Mouse (Mus musculus) heart, adult 2 months (tissue): ENCODE measurements at regions not wholly inside any gene's neighbourhood (a gene's known extent, or its start where the extent isn't known, plus 50 kb on each side); places are given as distances from the start of the nearest gene placed in this dataset.

Experiments used
- DNase-seq, 2 experiments: peaks; one replicate each; pipeline ENCODE4 v3.0.0; 2021
- H3K27ac ChIP-seq: fragments of 200-600 bp; 2 replicates; pipeline ENCODE4 v1.8.1; 2022
- H3K27me3 ChIP-seq: fragments of 200-500 bp; 2 replicates; pipeline ENCODE4 v1.6.1; 2012; ENCODE audit warnings: mild to moderate bottlenecking, low read length, inconsistent platforms, mixed read lengths; ENCODE audit not compliant: control insufficient read depth, insufficient read depth
- H3K36me3 ChIP-seq: fragments of 200-500 bp; 2 replicates; pipeline ENCODE4 v1.6.1; 2012; ENCODE audit warnings: low read length, inconsistent platforms; ENCODE audit not compliant: control insufficient read depth, insufficient read depth
- H3K4me1 ChIP-seq: fragments of 200-500 bp; 2 replicates; pipeline ENCODE4 v1.6.1; 2011; ENCODE audit warnings: low read length; ENCODE audit not compliant: control insufficient read depth, insufficient read depth
- H3K4me3 ChIP-seq: fragments of 200-600 bp; 2 replicates; pipeline ENCODE4 v1.8.1; 2022
- H3K79me2 ChIP-seq: fragments of 200-500 bp; replicated peaks from 2 replicates; pipeline ENCODE4 v1.6.1; 2012; ENCODE audit warnings: mild to moderate bottlenecking, inconsistent platforms, low read length, moderate library complexity, mixed read lengths; ENCODE audit not compliant: control insufficient read depth, insufficient read depth
- H3K9ac ChIP-seq: fragments of 200-500 bp; 2 replicates; pipeline ENCODE4 v1.6.1; 2012; ENCODE audit warnings: low read depth, mild to moderate bottlenecking, control low read depth, inconsistent platforms, low read length, mixed read lengths
- CTCF ChIP-seq: fragments of 200-600 bp; IDR thresholded peaks from 2 replicates; pipeline ENCODE4 v1.8.1; 2022; ENCODE audit warnings: antibody characterized with exemption, mild to moderate bottlenecking, moderate library complexity
- EP300 ChIP-seq: fragments of 200-500 bp; IDR thresholded peaks from 2 replicates; pipeline ENCODE4 v1.6.1; 2011; ENCODE audit warnings: low read depth, low read length, control low read depth; ENCODE audit not compliant: insufficient read depth
- POLR2A ChIP-seq: fragments of 200-500 bp; IDR thresholded peaks from 2 replicates; pipeline ENCODE4 v1.6.1; 2011; ENCODE audit warnings: mild to moderate bottlenecking, low read depth, low read length, control low read depth; ENCODE audit not compliant: insufficient read depth
- WGBS: fragments of 180-500 bp; shearing (Covaris S2); methylation state at CpG from one replicate; pipeline ENCODE4 v1.1.7; 2018; 5-methylcytosine and 5-hydroxymethylcytosine counted together
- intact Hi-C: fragments of 180-260 bp; cut with DNase I; formaldehyde crosslinking; loops from one replicate; pipeline ENCODE4 v1.15.1; 2025

DNA sequence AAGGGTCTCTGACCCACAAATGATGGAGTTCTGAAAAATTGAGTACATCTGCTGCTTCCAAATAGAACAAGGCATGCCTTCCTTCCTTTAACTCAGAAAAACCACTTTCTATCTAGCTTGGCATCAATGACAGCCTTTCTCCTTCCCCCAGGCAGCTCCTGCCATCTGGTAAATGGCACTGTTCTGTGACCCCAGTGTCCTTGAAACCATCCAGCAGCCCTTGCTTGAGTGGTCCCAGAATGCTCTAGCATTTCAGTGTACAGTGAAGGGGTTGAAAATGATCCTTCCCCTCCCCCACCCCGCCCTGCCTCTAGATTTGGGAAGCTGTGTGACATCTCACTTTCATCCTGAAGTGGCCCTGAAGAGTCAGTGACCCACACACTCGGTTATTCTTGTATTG, 152.3 kb downstream of the Gm9817 start:
- H3K79me2 ChIP-seq = no peaks in the 10 kb centered on the region
- no peak for TF ChIP-seq EP300
- TF ChIP-seq CTCF = no peak
- TF ChIP-seq POLR2A = no peak
- no peak overlapping the region for H3K4me3 ChIP-seq
- intact Hi-C loops = no loop called here
- WGBS = 67% methylated on average over 2 of the region's 2 CpGs
- no peak overlapping the region for H3K9ac ChIP-seq
- no peaks in the 10 kb centered on the region for H3K27me3 ChIP-seq
- H3K36me3 ChIP-seq = no peaks in the 10 kb centered on the region
- H3K27ac ChIP-seq = no peak overlapping the region
- no peak for DNase-seq
- no peaks in the 10 kb centered on the region for H3K4me1 ChIP-seq

DNA sequence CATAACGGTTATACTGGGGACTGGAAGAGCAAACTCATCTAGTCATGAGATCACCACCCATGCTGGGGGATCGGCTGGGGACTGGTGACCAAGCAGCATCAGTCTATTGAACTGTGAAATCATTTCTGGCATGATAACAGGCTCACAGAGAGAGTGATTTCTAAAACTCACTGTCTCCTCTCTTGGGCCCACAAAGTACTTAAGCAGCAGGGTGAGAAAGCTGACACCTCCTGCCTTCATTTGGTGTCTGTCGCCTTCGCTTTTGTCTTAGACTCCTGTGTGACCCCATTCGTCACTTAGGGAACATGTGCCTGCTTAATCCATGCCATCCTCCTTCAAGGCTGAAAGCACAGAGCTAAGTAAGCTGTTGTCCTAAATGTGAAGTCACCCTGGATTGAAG, 154.3 kb upstream of the Mylip start:
- no peaks in the 10 kb centered on the region for H3K4me1 ChIP-seq
- no peaks in the 10 kb centered on the region for H3K79me2 ChIP-seq
- H3K4me3 ChIP-seq = no peak overlapping the region
- H3K9ac ChIP-seq = no peak overlapping the region
- H3K27me3 ChIP-seq = no peaks in the 10 kb centered on the region
- H3K36me3 ChIP-seq = no peaks in the 10 kb centered on the region
- WGBS = 74% methylated on average over 5 of the region's 5 CpGs
- no peak for DNase-seq
- no peak overlapping the region for H3K27ac ChIP-seq
- no peak for TF ChIP-seq EP300
- TF ChIP-seq CTCF = no peak
- no peak for TF ChIP-seq POLR2A
- intact Hi-C loops = no loop called here

DNA sequence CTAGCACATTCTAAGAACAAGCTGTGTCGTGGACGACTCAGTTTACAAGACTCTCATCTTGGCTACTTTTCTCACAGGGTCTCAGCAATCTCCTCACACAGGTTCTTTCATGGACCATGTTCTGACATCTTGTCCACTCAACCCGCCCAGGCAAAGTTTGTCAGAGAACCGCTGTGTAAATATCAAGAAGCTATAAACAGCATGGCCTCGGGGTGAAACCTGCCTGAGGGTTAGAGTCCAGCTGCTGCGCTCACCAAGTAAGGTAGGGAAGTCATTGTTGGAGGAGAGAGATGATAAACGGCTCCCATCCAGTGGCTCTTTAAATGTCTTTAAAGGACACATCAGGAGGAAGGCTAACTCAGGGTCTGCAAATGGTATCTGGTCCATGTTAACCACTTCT, 151.3 kb upstream of the Mylip start:
- H3K4me1 ChIP-seq = no peaks in the 10 kb centered on the region
- intact Hi-C loops = no loop called here

DNA sequence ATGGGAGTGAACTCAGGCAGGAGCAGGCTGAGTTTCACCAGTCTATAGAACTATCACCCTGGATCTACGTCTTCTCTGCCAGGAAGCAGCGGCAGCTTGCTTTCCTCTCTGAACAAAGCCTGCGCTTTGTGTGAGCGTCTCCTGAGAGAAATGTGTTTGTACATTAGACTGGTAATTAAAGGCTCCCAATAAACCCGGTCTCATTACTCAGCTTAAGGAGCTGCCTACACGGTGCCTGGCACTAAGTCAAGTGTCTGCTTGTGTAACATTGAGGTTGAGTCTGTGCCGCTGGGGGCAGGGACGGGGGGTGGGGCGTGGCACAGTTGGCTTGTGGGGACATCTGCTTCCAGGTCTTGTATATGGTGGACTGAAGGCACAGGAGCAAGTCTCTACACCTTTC, 150.4 kb upstream of the Mylip start:
- no peak for TF ChIP-seq CTCF
- no peak for TF ChIP-seq EP300
- TF ChIP-seq POLR2A = no peak
- DNase-seq = peak in 1 of 2 experiments; percentile 19
- Histone ChIP-seq H3K27me3 (no peaks in the 10 kb centered on the region), H3K36me3 (no peaks in the 10 kb centered on the region), H3K27ac (no peak overlapping the region), H3K4me3 (no peak overlapping the region), H3K79me2 (no peaks in the 10 kb centered on the region), H3K4me1 (no peaks in the 10 kb centered on the region), H3K9ac (no peak overlapping the region)
- 66% methylated on average over 9 of the region's 9 CpGs for WGBS
- intact Hi-C loops = no loop called here

More for the DNA sequence above, 151.3 kb upstream of the Mylip start:
- Histone ChIP-seq H3K4me3 (no peak overlapping the region), H3K36me3 (no peaks in the 10 kb centered on the region), H3K9ac (no peak overlapping the region), H3K27me3 (no peaks in the 10 kb centered on the region), H3K79me2 (no peaks in the 10 kb centered on the region), H3K27ac (no peak overlapping the region)
- TF ChIP-seq CTCF = no peak
- no peak for TF ChIP-seq EP300
- TF ChIP-seq POLR2A = no peak
- WGBS = 87% methylated on average over 7 of the region's 7 CpGs
- DNase-seq = no peak

DNA sequence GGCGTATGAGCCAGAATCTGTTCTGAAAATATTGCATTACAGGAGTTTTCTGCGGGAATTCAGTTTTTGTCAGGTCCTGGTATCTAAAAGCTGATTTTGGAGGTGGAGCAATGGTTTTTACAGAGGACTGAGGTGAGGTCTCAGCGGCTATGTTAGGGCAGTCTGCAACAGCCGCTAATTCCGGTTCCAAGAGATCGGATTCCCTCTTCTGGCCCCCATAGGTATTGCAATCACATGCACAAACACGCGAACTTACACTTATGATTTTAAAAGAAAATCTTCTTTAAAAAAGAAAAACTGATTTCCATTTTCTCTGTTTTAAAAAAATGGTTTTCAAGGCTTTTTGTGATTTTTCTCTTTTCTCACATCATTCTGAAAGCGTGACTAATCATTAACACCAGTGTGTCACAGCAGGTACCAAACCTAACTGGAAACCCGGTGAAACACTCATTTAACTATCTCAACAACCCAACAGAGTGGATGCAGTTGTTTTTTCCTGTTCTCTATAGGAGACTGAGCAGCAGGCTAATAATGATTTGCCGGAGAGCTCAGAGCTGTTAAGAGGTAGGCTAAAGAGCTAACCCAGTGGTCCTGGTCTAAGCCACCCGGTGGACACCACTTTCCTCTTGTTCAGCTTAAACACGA, 149.4 kb upstream of the Mylip start:
- TF ChIP-seq EP300 (no peak), CTCF (peak; percentile 20)
- no peaks in the 10 kb centered on the region for H3K36me3 ChIP-seq
- H3K79me2 ChIP-seq = no peaks in the 10 kb centered on the region
- no peaks in the 10 kb centered on the region for H3K4me1 ChIP-seq
- no peak overlapping the region for H3K27ac ChIP-seq
- WGBS = 79% methylated on average over 13 of the region's 13 CpGs
- no peak for DNase-seq
- H3K27me3 ChIP-seq = no peaks in the 10 kb centered on the region
- no peak overlapping the region for H3K9ac ChIP-seq
- intact Hi-C loops = no loop called here
- no peak overlapping the region for H3K4me3 ChIP-seq

DNA sequence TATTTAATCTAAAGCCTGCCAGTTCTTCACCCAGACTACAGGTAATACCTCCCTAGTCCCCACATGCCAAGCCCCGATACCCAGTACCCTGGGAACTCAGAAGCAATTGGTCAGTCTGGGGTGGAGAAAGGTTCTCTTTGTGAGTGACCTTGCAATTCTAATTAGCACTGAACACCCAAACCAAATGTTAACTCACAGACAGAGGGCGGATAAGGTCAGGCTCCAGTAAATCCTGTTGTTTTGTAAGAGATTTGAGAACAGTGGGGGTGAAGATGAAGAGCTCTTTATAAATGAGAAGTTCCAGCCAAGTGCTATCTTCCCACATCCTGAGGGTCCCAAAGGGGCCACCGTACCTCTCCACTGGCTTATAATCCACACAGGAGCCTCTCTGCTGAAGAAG, 147.3 kb upstream of the Mylip start:
- Histone ChIP-seq H3K4me1 (no peaks in the 10 kb centered on the region), H3K4me3 (no peak overlapping the region), H3K36me3 (peaks cover 3% of the 10 kb centered on the region; the same call in 1 of the 2 replicates), H3K27ac (no peak overlapping the region), H3K9ac (no peak overlapping the region), H3K79me2 (no peaks in the 10 kb centered on the region), H3K27me3 (no peaks in the 10 kb centered on the region)
- no peak for TF ChIP-seq CTCF
- no peak for TF ChIP-seq POLR2A
- no peak for TF ChIP-seq EP300
- WGBS = 67% methylated on average over 3 of the region's 3 CpGs
- no peak for DNase-seq
- intact Hi-C loops = no loop called here
